8 mouse cellular contexts compared by ENCODE assay signal in genomic region chr17:28904546-28905376, GRCm38 (mm10). TPM values are rescaled to one million over a fixed set of nuclear protein-coding genes. Genes with fewer than 3 reads are reported as not detected.
DNase-seq lines count a peak whose midpoint lies in the region; ATAC-seq and TF ChIP-seq lines count a peak whose summit lies in the region.

No protein-coding gene starts in this region.

- H3K9me3 ChIP-seq in heart, embryonic 10.5 days, result no peaks in the 10 kb centered on the region
- no peaks in the 10 kb centered on the region for H3K9me3 ChIP-seq in hindbrain, embryonic 12.5 days (replicated peaks)
- no peaks in the 10 kb centered on the region for H3K9me3 ChIP-seq in midbrain, embryonic 12.5 days

- no peak overlapping the region for H3K4me3 ChIP-seq in heart, embryonic 10.5 days
- no peak overlapping the region for H3K4me3 ChIP-seq in hindbrain, embryonic 12.5 days
- no peak overlapping the region for H3K4me3 ChIP-seq in midbrain, embryonic 12.5 days
- H3K4me3 ChIP-seq in small intestine, adult 2 months (ENCODE audit: low read depth, low read length), result no peak overlapping the region

- no peak overlapping the region for H3K27ac ChIP-seq in heart, embryonic 10.5 days
- H3K27ac ChIP-seq in hindbrain, embryonic 12.5 days, result peak overlapping the region; percentile 31
- H3K27ac ChIP-seq in midbrain, embryonic 12.5 days (replicated peaks), result peak overlapping the region; percentile 35; the same call in 1 of the 2 replicates
- no peak overlapping the region for H3K27ac ChIP-seq in small intestine, adult 2 months (ENCODE audit: insufficient read depth, low read depth, low read length)

- no peak for TF ChIP-seq POLR2A in brain, embryonic 14.5 days (IDR thresholded peaks at IDR 0.05; ENCODE audit: borderline replicate concordance, extremely low read depth, insufficient read depth, insufficient read length, poor library complexity, severe bottlenecking)
- TF ChIP-seq POLR2A in small intestine, adult 2 months (IDR thresholded peaks at IDR 0.05; ENCODE audit: low read depth, low read length), result no peak

- H3K4me1 ChIP-seq in heart, embryonic 10.5 days, result peaks cover 13% of the 10 kb centered on the region
- H3K4me1 ChIP-seq in hindbrain, embryonic 12.5 days, result peaks cover 15% of the 10 kb centered on the region
- peaks cover 20% of the 10 kb centered on the region for H3K4me1 ChIP-seq in midbrain, embryonic 12.5 days
- no peaks in the 10 kb centered on the region; the same call in 1 of the 2 replicates for H3K4me1 ChIP-seq in small intestine, adult 2 months (ENCODE audit: control insufficient read depth, insufficient read depth, insufficient read length, low read length)

- TF ChIP-seq CTCF in brain, embryonic 14.5 days (IDR thresholded peaks at IDR 0.05; ENCODE audit: borderline replicate concordance, extremely low read depth, insufficient read depth, insufficient read length), result peak; percentile 89
- TF ChIP-seq CTCF in small intestine, adult 2 months (IDR thresholded peaks at IDR 0.05; ENCODE audit: extremely low read depth, insufficient read length, insufficient replicate concordance, low read depth, low read length), result peak; percentile 89

- H3K9ac ChIP-seq in hindbrain, embryonic 12.5 days, result no peak overlapping the region
- 0 out of 2 replicates have a peak overlapping the region, but pooled peaks have one; percentile 4 for H3K9ac ChIP-seq in midbrain, embryonic 12.5 days (replicated peaks)

- WGBS in heart, embryonic 10.5 days, result 33% methylated on average over 23 of the region's 23 CpGs
- 30% methylated on average over 23 of the region's 23 CpGs for WGBS in hindbrain, embryonic 12.5 days
- WGBS in midbrain, embryonic 12.5 days, result 26% methylated on average over 23 of the region's 23 CpGs
- 30% methylated on average over 23 of the region's 23 CpGs for WGBS in small intestine, adult 2 months

- peak; percentile 57 for ATAC-seq in erythroid progenitor cell, adult 5-6 weeks (replicated peaks; ENCODE audit: low FRiP score, poor library complexity, severe bottlenecking)
- peak; percentile 63 for ATAC-seq in hindbrain, embryonic 12.5 days (ENCODE audit: low FRiP score)
- ATAC-seq in midbrain, embryonic 12.5 days (ENCODE audit: low FRiP score, low read depth), result 0 out of 2 replicates have a peak, but pooled peaks have one; percentile 69

- no peak overlapping the region for H3K4me2 ChIP-seq in hindbrain, embryonic 12.5 days (replicated peaks)
- H3K4me2 ChIP-seq in midbrain, embryonic 12.5 days (replicated peaks), result 0 out of 2 replicates have a peak overlapping the region, but pooled peaks have one; percentile 2

- H3K27me3 ChIP-seq in heart, embryonic 10.5 days (ENCODE audit: insufficient read depth, poor library complexity, severe bottlenecking), result peaks cover 29% of the 10 kb centered on the region
- H3K27me3 ChIP-seq in hindbrain, embryonic 12.5 days, result peaks cover 17% of the 10 kb centered on the region
- peaks cover 17% of the 10 kb centered on the region for H3K27me3 ChIP-seq in midbrain, embryonic 12.5 days
- H3K27me3 ChIP-seq in small intestine, adult 2 months (ENCODE audit: control insufficient read depth, insufficient read depth, low read length), result no peaks in the 10 kb centered on the region

- peak; percentile 88 for DNase-seq in heart, adult 11 months
- no peak for DNase-seq in heart, embryonic 10.5 days (ENCODE audit: low spot score)
- peak; percentile 90 for DNase-seq in brain, embryonic 14.5 days (ENCODE audit: low read depth)
- peak; percentile 70 to 82 for DNase-seq in left cerebral cortex, adult 8-10 months (ENCODE audit: low spot score in 2 of 2)

- H3K36me3 ChIP-seq in heart, embryonic 10.5 days, result no peaks in the 10 kb centered on the region
- H3K36me3 ChIP-seq in hindbrain, embryonic 12.5 days, result no peaks in the 10 kb centered on the region
- H3K36me3 ChIP-seq in midbrain, embryonic 12.5 days, result no peaks in the 10 kb centered on the region
- peaks cover 42% of the 10 kb centered on the region for H3K36me3 ChIP-seq in small intestine, adult 2 months (ENCODE audit: control insufficient read depth, insufficient read depth, low read length)

RNA-seq across cellular contexts. Expression of gene 4930539E08Rik, which starts 10.4 kb away (rescaled TPM):
- polyA plus RNA-seq in heart, embryonic 10.5 days (2016; fragmentation: Nextera tagmentation; extraction: Ambion mirVana), result 0.13 and 0.25 TPM in 2 replicates
- 0.69 and 0.98 TPM in 2 replicates for polyA plus RNA-seq in brain, embryonic 14.5 days (2012; rRNA removed)
- not detected in 2 replicates for total RNA-seq in erythroid progenitor cell, adult 5-6 weeks (2015; ENCODE audit: low replicate concordance)
- total RNA-seq in erythroid progenitor cell, adult 5-6 weeks (2017; ENCODE audit: low replicate concordance), result not detected in 2 replicates
- polyA plus RNA-seq in hindbrain, embryonic 12.5 days (2016; fragmentation: Nextera tagmentation; extraction: Ambion mirVana), result 0.10 and 0.13 TPM in 2 replicates
- 10 to 100 TPM; 10.5 to 12.1 (median 10.8) TPM for total RNA-seq in left cerebral cortex, adult 8-10 months (2022)
- polyA plus RNA-seq in midbrain, embryonic 12.5 days (2016; fragmentation: Nextera tagmentation; extraction: Ambion mirVana), result 0.15 and 0.26 TPM in 2 replicates
- 26.9 and 94.4 TPM in 2 replicates for polyA plus RNA-seq in small intestine, adult 2 months (2012; rRNA removed)

RNA-seq across cellular contexts. Expression of gene Pxt1, which starts 38.9 kb away (rescaled TPM):
- polyA plus RNA-seq in heart, embryonic 10.5 days (2016; fragmentation: Nextera tagmentation; extraction: Ambion mirVana), result 0.21 and 0.26 TPM in 2 replicates
- polyA plus RNA-seq in brain, embryonic 14.5 days (2012; rRNA removed), result not detected in 2 replicates
- 3.2 TPM in 1 of 2 replicates, not detected in the other for total RNA-seq in erythroid progenitor cell, adult 5-6 weeks (2015; ENCODE audit: low replicate concordance)
- not detected in 2 replicates for total RNA-seq in erythroid progenitor cell, adult 5-6 weeks (2017; ENCODE audit: low replicate concordance)
- polyA plus RNA-seq in hindbrain, embryonic 12.5 days (2016; fragmentation: Nextera tagmentation; extraction: Ambion mirVana), result not detected in 2 replicates
- not detected for total RNA-seq in left cerebral cortex, adult 8-10 months (2022)
- 0.30 TPM in 1 of 2 replicates, not detected in the other for polyA plus RNA-seq in midbrain, embryonic 12.5 days (2016; fragmentation: Nextera tagmentation; extraction: Ambion mirVana)
- 0.22 TPM in 1 of 2 replicates, not detected in the other for polyA plus RNA-seq in small intestine, adult 2 months (2012; rRNA removed)

RNA-seq across cellular contexts. Expression of gene Pnpla1, which starts 46.5 kb away (rescaled TPM):
- not detected in 2 replicates for polyA plus RNA-seq in heart, embryonic 10.5 days (2016; fragmentation: Nextera tagmentation; extraction: Ambion mirVana)
- 0.23 TPM in 1 of 2 replicates, not detected in the other for polyA plus RNA-seq in brain, embryonic 14.5 days (2012; rRNA removed)
- total RNA-seq in erythroid progenitor cell, adult 5-6 weeks (2015; ENCODE audit: low replicate concordance), result 2.2 TPM in 1 of 2 replicates, not detected in the other
- not detected in 2 replicates for total RNA-seq in erythroid progenitor cell, adult 5-6 weeks (2017; ENCODE audit: low replicate concordance)
- polyA plus RNA-seq in hindbrain, embryonic 12.5 days (2016; fragmentation: Nextera tagmentation; extraction: Ambion mirVana), result not detected in 2 replicates
- total RNA-seq in left cerebral cortex, adult 8-10 months (2022), result 1 to 10 TPM in 3 of 4 experiments, under 1 TPM in 1; 0.91 to 1.4 (median 1.1) TPM
- polyA plus RNA-seq in midbrain, embryonic 12.5 days (2016; fragmentation: Nextera tagmentation; extraction: Ambion mirVana), result not detected in 2 replicates
- polyA plus RNA-seq in small intestine, adult 2 months (2012; rRNA removed), result 0.46 and 0.77 TPM in 2 replicates

RNA-seq across cellular contexts. Expression of gene Kctd20, which starts 47.0 kb away (rescaled TPM):
- polyA plus RNA-seq in heart, embryonic 10.5 days (2016; fragmentation: Nextera tagmentation; extraction: Ambion mirVana), result 80.3 and 85.4 TPM in 2 replicates
- 73.1 and 75.8 TPM in 2 replicates for polyA plus RNA-seq in brain, embryonic 14.5 days (2012; rRNA removed)
- total RNA-seq in erythroid progenitor cell, adult 5-6 weeks (2015; ENCODE audit: low replicate concordance), result 63.1 and 88.4 TPM in 2 replicates
- 82.3 and 128 TPM in 2 replicates for total RNA-seq in erythroid progenitor cell, adult 5-6 weeks (2017; ENCODE audit: low replicate concordance)
- polyA plus RNA-seq in hindbrain, embryonic 12.5 days (2016; fragmentation: Nextera tagmentation; extraction: Ambion mirVana), result 120 and 122 TPM in 2 replicates
- total RNA-seq in left cerebral cortex, adult 8-10 months (2022), result 10 to 100 TPM; 57.5 to 72.8 (median 64.2) TPM
- 115 and 116 TPM in 2 replicates for polyA plus RNA-seq in midbrain, embryonic 12.5 days (2016; fragmentation: Nextera tagmentation; extraction: Ambion mirVana)
- 12.7 and 36.3 TPM in 2 replicates for polyA plus RNA-seq in small intestine, adult 2 months (2012; rRNA removed)

Comparison
In these comparisons a context has a peak if more than half of its experiments do, and no peak if none do; other contexts are left out.
1. H3K27ac ChIP-seq: peak in hindbrain, embryonic 12.5 days (single experiment) and midbrain, embryonic 12.5 days (single experiment); none in heart, embryonic 10.5 days (single experiment) and small intestine, adult 2 months (single experiment).
2. RNA of gene 4930539E08Rik, which starts 10.4 kb away (polyA plus RNA-seq): 26.9 to 94.4 TPM in small intestine, adult 2 months; 0.69 to 0.98 TPM in brain, embryonic 14.5 days, 0.15 to 0.26 TPM in midbrain, embryonic 12.5 days, 0.13 to 0.25 TPM in heart, embryonic 10.5 days and 0.10 to 0.13 TPM in hindbrain, embryonic 12.5 days; every median in the first group is over 10 times any median in the second.
3. Peak in every context shown above with its lines, with median percentiles within 50 percentile points of each other: ATAC-seq.